Mouse (Mus musculus): ENCODE results near the gene Ugt2b5.
"Not testable (repeated sequence)": the region's sequence is repeated elsewhere in the genome, so short reads cannot be mapped to it uniquely, and the experiment has no call there.

Gene Ugt2b5

DNA sequence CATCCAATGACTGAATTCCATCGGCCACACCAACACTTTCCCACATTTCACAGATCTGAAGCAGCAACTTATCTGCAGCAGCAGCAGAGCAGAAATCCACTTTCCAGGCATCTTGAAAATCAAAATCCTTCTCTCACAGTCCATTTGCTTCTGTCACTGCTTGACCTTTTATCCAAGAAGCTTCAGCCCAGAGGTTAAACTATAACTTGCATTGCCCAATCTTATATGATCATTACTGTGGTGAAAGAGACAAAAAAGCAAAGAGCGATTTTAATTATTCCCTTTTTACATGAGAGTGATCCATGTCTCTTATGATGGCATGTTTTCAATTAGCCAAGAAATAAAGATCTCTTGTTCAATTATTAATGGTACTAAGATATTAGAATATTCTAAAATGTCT is at the start of gene Ugt2b5:
Gene Ugt2b5, minus strand, starts transcription at position 123 of the 400 bp plus-strand sequence.
- CTCF ChIA-PET = not testable (repeated sequence)

DNA sequence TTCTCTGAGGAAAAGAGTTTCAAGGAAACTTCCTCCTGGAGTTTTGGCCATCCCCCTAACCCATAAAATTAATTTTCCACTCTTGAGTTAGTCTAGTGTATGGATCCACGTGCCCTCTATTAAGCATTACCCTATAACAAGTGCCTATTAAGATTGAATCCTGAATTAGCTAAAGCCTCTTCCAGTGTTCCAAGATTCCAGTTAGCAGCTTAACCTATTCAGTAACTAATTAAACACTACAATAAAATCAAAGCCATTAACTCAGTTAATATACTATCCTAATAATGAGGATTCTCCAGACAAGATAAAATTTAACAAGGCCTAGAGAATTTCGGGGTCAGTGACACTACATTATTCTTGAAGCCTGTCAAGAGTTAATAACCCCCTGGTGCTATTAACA is 35.7 kb upstream of the Ugt2b5 start:
- CTCF ChIA-PET = not testable (repeated sequence)

GRCm38 (mm10) chr5:87174671-87175070 is 34.6 kb upstream of the Ugt2b5 start:
- CTCF ChIA-PET = no interaction called here

- CTCF ChIA-PET = no interaction called here
These were observed 7.8 kb upstream of the Ugt2b5 start for GRCm38 (mm10) chr5:87147741-87148454.

DNA sequence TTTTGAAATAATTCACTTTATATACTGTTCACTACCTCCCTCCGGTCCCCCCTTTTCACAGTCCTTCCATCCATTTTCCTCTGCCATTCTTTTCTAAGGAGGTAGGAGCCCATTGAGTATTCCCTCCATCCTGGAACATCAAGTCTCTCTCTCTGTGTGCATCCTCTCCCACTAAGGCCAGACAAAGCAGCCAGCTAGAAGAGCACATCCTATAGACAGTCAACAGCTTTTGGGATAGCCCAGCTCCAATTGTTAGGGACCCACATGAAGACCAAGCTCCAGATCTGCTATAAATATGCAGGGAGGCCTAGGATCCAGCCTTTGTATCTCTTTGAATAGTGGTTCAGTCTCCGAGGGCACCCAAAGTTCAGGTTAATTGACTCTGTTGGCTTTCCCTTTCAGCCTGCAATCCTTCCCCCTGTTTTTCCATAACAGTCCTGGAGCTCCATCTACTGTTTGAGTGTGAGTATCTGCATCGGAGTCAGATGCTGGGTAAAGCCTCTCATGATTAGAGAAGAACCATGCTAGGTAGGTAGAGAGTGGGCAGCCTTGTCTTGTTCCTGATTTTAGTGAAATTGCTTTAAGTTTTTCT is 2.8 kb upstream of the Ugt2b5 start:
- CTCF ChIA-PET = no interaction called here

- CTCF ChIA-PET = not testable (repeated sequence)
These were observed 36.4 kb downstream of the Ugt2b5 start for GRCm38 (mm10) chr5:87103697-87104096.

- CTCF ChIA-PET = no interaction called here
These were observed 47.6 kb downstream of the Ugt2b5 start, which contains the start of gene Ugt2b36 for GRCm38 (mm10) chr5:87092346-87093027. Gene Ugt2b36 (minus strand): TSS chr5:87092555.

- CTCF ChIA-PET = no interaction called here
These were observed 49.0 kb downstream of the Ugt2b5 start for GRCm38 (mm10) chr5:87091111-87091510.

- CTCF ChIA-PET = no interaction called here
These were observed 50.9 kb downstream of the Ugt2b5 start for GRCm38 (mm10) chr5:87089264-87089663.

GRCm38 (mm10) chr5:87086269-87086668 is 53.8 kb downstream of the Ugt2b5 start:
- CTCF ChIA-PET = no interaction called here

Data from spleen, embryonic (tissue).